Mouse (Mus musculus) midbrain, postnatal 0 days (tissue): ENCODE data around the gene Xylt1. TPM values are rescaled to one million over a fixed set of nuclear protein-coding genes. Genes with fewer than 3 reads are reported as not detected.

ENCODE experiments used
- ATAC-seq: fragments of 200-750 bp; cut with Nextera tagmentation; 2 replicates; pipeline ENCODE4 v1.8.0; 2017; ENCODE audit warnings: moderate number of reproducible peaks, mild to moderate bottlenecking, moderate TSS enrichment, moderate library complexity; ENCODE audit not compliant: low FRiP score
- DNase-seq: peaks from one replicate; pipeline ENCODE4 v3.0.0-alpha.2; 2015; ENCODE audit warnings: low spot score
- H3K27ac ChIP-seq: fragments of 300-500 bp; sonication (generic); 2 replicates; pipeline ENCODE4 v1.5.1; 2014; ENCODE audit warnings: low read depth, mild to moderate bottlenecking, low read length, mixed read lengths
- H3K27me3 ChIP-seq: fragments of 300-500 bp; sonication (generic); 2 replicates; pipeline ENCODE4 v1.6.1; 2014; ENCODE audit warnings: low read length, control low read depth, mixed read lengths; ENCODE audit not compliant: insufficient read depth
- H3K36me3 ChIP-seq: fragments of 300-500 bp; sonication (generic); 2 replicates; pipeline ENCODE4 v1.6.1; 2014; ENCODE audit warnings: low read length, control low read depth, mixed read lengths; ENCODE audit not compliant: insufficient read depth
- H3K4me1 ChIP-seq: fragments of 300-500 bp; sonication (generic); 2 replicates; pipeline ENCODE4 v1.6.1; 2014; ENCODE audit warnings: mild to moderate bottlenecking, control low read depth, antibody characterized with exemption, low read length, mixed read lengths; ENCODE audit not compliant: insufficient read depth
- H3K4me2 ChIP-seq: fragments of 300-500 bp; sonication (generic); 2 replicates; pipeline ENCODE4 v1.6.1; 2014; ENCODE audit warnings: low read depth, mild to moderate bottlenecking, low read length, mixed read lengths; ENCODE audit not compliant: poor library complexity, severe bottlenecking
- H3K4me3 ChIP-seq: fragments of 300-500 bp; sonication (generic); 2 replicates; pipeline ENCODE4 v1.5.1; 2014; ENCODE audit warnings: low read depth, mild to moderate bottlenecking, low read length, moderate library complexity
- H3K9ac ChIP-seq: fragments of 300-500 bp; sonication (generic); replicated peaks from 2 replicates; pipeline ENCODE4 v1.6.1; 2014; ENCODE audit warnings: mild to moderate bottlenecking, low read length, moderate library complexity, mixed read lengths; ENCODE audit not compliant: poor library complexity, severe bottlenecking
- H3K9me3 ChIP-seq: fragments of 300-500 bp; sonication (generic); 2 replicates; pipeline ENCODE4 v1.6.1; 2016; ENCODE audit warnings: low read length, control low read depth
- CTCF ChIP-seq: IDR thresholded peaks from 2 replicates; pipeline ENCODE4 v1.5.1; 2016; ENCODE audit warnings: antibody characterized with exemption, mild to moderate bottlenecking
- WGBS: fragments of 180-500 bp; shearing (Covaris S2); extraction: QIAGEN DNeasy Blood & Tissue Kit; methylation state at CpG from one replicate; pipeline ENCODE4 v1.1.7; 2014; 5-methylcytosine and 5-hydroxymethylcytosine counted together
- polyA plus RNA-seq: library from polyadenylated mRNA; unstranded; fragments of >200 nt; fragmentation: Nextera tagmentation; extraction: Ambion mirVana; gene quantifications from 2 replicates; pipeline ENCODE4 v1.2.1, GENCODE M21; 2015
- total RNA-seq: library from RNA; depleted of rRNA; stranded (reverse); fragments of >200 nt; gene quantifications from 2 replicates; pipeline ENCODE4 v1.2.3, GENCODE M21; 2014

The Xylt1 gene
- total and polyA plus RNA-seq, 2 experiments from 2014 or later = 2.5 to 16.4 TPM

DNA sequence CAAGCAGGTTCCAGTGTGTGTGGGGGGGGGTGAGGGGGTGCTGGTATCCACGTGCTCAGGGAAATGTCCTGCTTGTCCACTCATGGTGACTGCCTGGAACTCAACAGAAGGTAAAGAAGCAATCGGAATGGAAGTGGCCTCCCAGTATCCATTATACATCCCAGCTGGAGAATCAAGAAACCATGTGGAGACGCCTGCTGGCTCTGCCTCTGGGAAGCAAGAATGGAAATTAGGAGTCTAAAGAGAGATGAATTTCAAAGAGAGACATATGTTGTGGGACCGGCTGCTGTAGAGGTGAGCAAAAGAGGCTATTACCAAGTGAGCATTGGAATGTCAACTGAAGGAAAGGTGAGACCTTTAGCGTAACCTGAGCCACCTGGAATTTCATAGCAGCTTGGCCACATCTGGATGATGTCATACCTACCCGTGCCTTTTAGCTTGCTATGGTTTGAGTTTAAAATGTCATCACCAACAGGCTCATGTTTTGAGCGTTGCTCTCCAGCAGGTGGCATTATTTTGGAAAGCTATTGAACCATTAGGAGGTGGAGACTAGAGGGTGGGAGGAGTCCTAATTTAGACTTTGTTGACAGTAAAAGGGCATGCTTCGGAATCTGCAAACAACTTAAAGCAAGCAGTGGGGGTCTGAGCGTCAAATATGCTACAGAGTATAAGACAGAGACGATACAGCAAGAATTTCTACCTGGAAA lies 329.3 kb downstream of the Xylt1 start:
- Histone ChIP-seq H3K9ac (no peak overlapping the region), H3K27ac (no peak overlapping the region), H3K36me3 (no peaks in the 10 kb centered on the region), H3K9me3 (no peaks in the 10 kb centered on the region), H3K4me3 (no peak overlapping the region), H3K4me1 (no peaks in the 10 kb centered on the region), H3K27me3 (no peaks in the 10 kb centered on the region), H3K4me2 (no peak overlapping the region)
- DNase-seq (peak; percentile 25), ATAC-seq (no peak)
- 66% methylated on average over 10 of the region's 10 CpGs for WGBS
- TF ChIP-seq CTCF = peak; percentile 55

GRCm38 (mm10) chr7:117716876-117717408 lies 336.2 kb downstream of the Xylt1 start:
- ATAC-seq (no peak), DNase-seq (no peak)
- H3K27me3 ChIP-seq = no peaks in the 10 kb centered on the region
- no peaks in the 10 kb centered on the region for H3K4me1 ChIP-seq
- no peak overlapping the region for H3K9ac ChIP-seq
- 86% methylated on average over 5 of the region's 5 CpGs for WGBS
- no peak overlapping the region for H3K27ac ChIP-seq
- H3K4me3 ChIP-seq = no peak overlapping the region
- no peaks in the 10 kb centered on the region for H3K36me3 ChIP-seq
- H3K9me3 ChIP-seq = no peaks in the 10 kb centered on the region
- TF ChIP-seq CTCF = no peak
- H3K4me2 ChIP-seq = no peak overlapping the region

GRCm38 (mm10) chr7:117720426-117720825 lies 339.6 kb downstream of the Xylt1 start:
- Histone ChIP-seq H3K27me3 (no peaks in the 10 kb centered on the region), H3K36me3 (no peaks in the 10 kb centered on the region), H3K9me3 (no peaks in the 10 kb centered on the region), H3K9ac (no peak overlapping the region), H3K4me1 (no peaks in the 10 kb centered on the region), H3K4me2 (no peak overlapping the region), H3K27ac (no peak overlapping the region), H3K4me3 (no peak overlapping the region)
- no peak for TF ChIP-seq CTCF
- 65% methylated on average over 6 of the region's 6 CpGs for WGBS
- no peak for ATAC-seq
- no peak for DNase-seq
